Mouse (Mus musculus): ENCODE measurements around the gene Zfp791.
"Not testable (repeated sequence)": the region's sequence is repeated elsewhere in the genome, so short reads cannot be mapped to it uniquely, and the experiment has no call there.

Zfp791 gene

GRCm38 (mm10) chr8:85122995-85123394 lies at the start of gene Zfp791:
Gene Zfp791 (minus strand): TSS chr8:85123095.
- DNase-seq = no peak

- DNase-seq = peak; percentile 32 to 39
Observed at GRCm38 (mm10) chr8:85171291-85171690, 48.4 kb upstream of the Zfp791 start.

- DNase-seq = no peak
Observed at GRCm38 (mm10) chr8:85151624-85152023, 28.7 kb upstream of the Zfp791 start, which contains the start of gene Cks1brt. Gene Cks1brt (plus strand): TSS chr8:85151924.

GRCm38 (mm10) chr8:85142516-85142915 lies 19.6 kb upstream of the Zfp791 start:
- no peak for DNase-seq

GRCm38 (mm10) chr8:85135690-85136089 lies 12.8 kb upstream of the Zfp791 start:
- not testable (repeated sequence) for DNase-seq

- DNase-seq = no peak
Observed at GRCm38 (mm10) chr8:85132335-85132734, 9.4 kb upstream of the Zfp791 start.

GRCm38 (mm10) chr8:85123691-85124090 lies 796 bp upstream of the Zfp791 start:
- DNase-seq = no peak

- not testable (repeated sequence) for DNase-seq
Observed at GRCm38 (mm10) chr8:85120251-85120650, 2.6 kb downstream of the Zfp791 start.

GRCm38 (mm10) chr8:85119052-85119981 lies 3.6 kb downstream of the Zfp791 start:
- DNase-seq = peak; percentile 63 to 68

GRCm38 (mm10) chr8:85116984-85117383 lies 5.9 kb downstream of the Zfp791 start:
- no peak for DNase-seq

GRCm38 (mm10) chr8:85115501-85115900 lies 7.4 kb downstream of the Zfp791 start:
- DNase-seq = no peak

GRCm38 (mm10) chr8:85113241-85113640 lies 9.7 kb downstream of the Zfp791 start:
- DNase-seq = no peak

- DNase-seq = no peak
Observed at GRCm38 (mm10) chr8:85100076-85100665, 22.7 kb downstream of the Zfp791 start.

GRCm38 (mm10) chr8:85096850-85097249 lies 26.0 kb downstream of the Zfp791 start:
- no peak for DNase-seq

- DNase-seq = no peak
Observed at GRCm38 (mm10) chr8:85096196-85096595, 26.7 kb downstream of the Zfp791 start.

- no peak for DNase-seq
Observed at GRCm38 (mm10) chr8:85095566-85095965, 27.3 kb downstream of the Zfp791 start.

GRCm38 (mm10) chr8:85095051-85095450 lies 27.8 kb downstream of the Zfp791 start:
- no peak for DNase-seq

- DNase-seq = no peak
Observed at GRCm38 (mm10) chr8:85091526-85092090, 31.3 kb downstream of the Zfp791 start.

GRCm38 (mm10) chr8:85090856-85091255 lies 32.0 kb downstream of the Zfp791 start:
- DNase-seq = no peak

GRCm38 (mm10) chr8:85088771-85089170 lies 34.1 kb downstream of the Zfp791 start:
- DNase-seq = no peak

- DNase-seq = peak; percentile 50 to 53
Observed at GRCm38 (mm10) chr8:85086238-85086637, 36.7 kb downstream of the Zfp791 start.

- DNase-seq = peak; percentile 67 to 71
Observed at GRCm38 (mm10) chr8:85084633-85085032, 38.3 kb downstream of the Zfp791 start.

- peak; percentile 89 for DNase-seq
Observed at GRCm38 (mm10) chr8:85083108-85083813, 39.6 kb downstream of the Zfp791 start, which contains the start of gene Man2b1. Gene Man2b1 (plus strand): TSS chr8:85083270.

Data from B cell, adult 2 months (primary cell).